Mouse (Mus musculus) heart, adult 8-10 months (tissue): ENCODE data around the gene Bhlhb9. TPM values are rescaled to one million over a fixed set of nuclear protein-coding genes. Genes with fewer than 3 reads are reported as not detected.

Experiments used
- DNase-seq: peaks from one replicate; pipeline ENCODE4 v3.0.0; 2022; ENCODE audit warnings: low spot score
- microRNA-seq: library from miRNA; unstranded; fragments of <30 nt; microRNA quantifications from one replicate; pipeline ENCODE4 v1.2.0, GENCODE M21; 2022
- total RNA-seq, 4 experiments: library from RNA; stranded (reverse); gene quantifications; 2 replicates each; pipeline ENCODE4 v1.2.4; 2022

The Bhlhb9 gene
- total RNA-seq, 4 experiments from 2014 or later, result 7.5 to 16.9 (median 13.2) TPM

GRCm38 (mm10) chrX:135886234-135886585, 88.8 kb downstream of the Bhlhb9 start:
- no peak for DNase-seq

- no peak for DNase-seq
Measured at GRCm38 (mm10) chrX:135916580-135916979, 119.2 kb downstream of the Bhlhb9 start.

GRCm38 (mm10) chrX:135917116-135917515, 119.7 kb downstream of the Bhlhb9 start:
- no peak for DNase-seq

- no peak for DNase-seq
Measured at GRCm38 (mm10) chrX:135922162-135922561, 124.8 kb downstream of the Bhlhb9 start.

- no peak for DNase-seq
Measured at GRCm38 (mm10) chrX:135925911-135926310, 128.5 kb downstream of the Bhlhb9 start.

DNA sequence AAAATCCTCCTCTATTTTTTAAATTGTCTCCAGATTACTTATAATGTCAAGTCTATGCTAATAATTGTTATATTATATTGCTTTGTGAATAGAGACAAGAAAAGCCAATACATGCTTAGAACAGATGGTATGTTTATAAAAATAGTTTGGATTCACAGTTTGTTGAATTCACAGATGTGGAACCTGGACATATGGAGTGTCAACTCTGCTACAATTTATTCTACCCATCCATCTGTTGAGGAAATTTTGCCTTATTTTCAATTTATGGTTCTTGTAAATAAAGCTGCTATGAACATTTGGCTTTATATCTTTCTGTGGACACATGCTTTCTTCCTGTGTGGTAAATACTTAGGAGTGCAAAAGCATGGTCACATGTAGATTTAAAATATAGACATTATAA, 131.2 kb downstream of the Bhlhb9 start:
- DNase-seq, result no peak

GRCm38 (mm10) chrX:135936452-135936851, 139.1 kb downstream of the Bhlhb9 start:
- DNase-seq, result no peak

Small RNA genes within 50 kb of the gene (microRNA-seq; reads per million reads assigned to microRNA genes)
- not detected for gene Mir1970

Other genes with a start within 250 kb of the Bhlhb9 start
- gene Nxf7, start 198.8 kb upstream of the Bhlhb9 start, total RNA-seq, result under 1 TPM in 1 of 4 experiments, not detected in 3; 0.31 TPM
- not detected for gene Prame, start 169.9 kb upstream of the Bhlhb9 start, total RNA-seq
- under 1 TPM in 1 of 4 experiments, not detected in 3; 0.14 TPM for gene Tcp11x2, start 103.8 kb upstream of the Bhlhb9 start, total RNA-seq
- gene Tmsb15a, start 72.3 kb upstream of the Bhlhb9 start, total RNA-seq, result not detected
- 1 to 10 TPM; 4.5 to 7.8 (median 5.7) TPM for gene Armcx5, start 54.9 kb upstream of the Bhlhb9 start, total RNA-seq
- 10 to 100 TPM; 17.9 to 25.6 (median 21.4) TPM for gene Gprasp1, start 54.9 kb upstream of the Bhlhb9 start, total RNA-seq
- 1 to 10 TPM; 1.2 to 5.5 (median 2.4) TPM for gene Gprasp2, start 41.4 kb downstream of the Bhlhb9 start, total RNA-seq
- gene Arxes2, start 196.2 kb downstream of the Bhlhb9 start, total RNA-seq, result 1 to 10 TPM in 2 of 4 experiments, under 1 TPM in 2; 0.43 to 1.2 (median 0.91) TPM
- gene Arxes1, start 235.8 kb downstream of the Bhlhb9 start, total RNA-seq, result under 1 TPM in 3 of 4 experiments, not detected in 1; 0.20 to 0.50 (median 0.22) TPM